Mouse (Mus musculus) ES-E14 (cell line): ENCODE measurements around the gene Arih2. TPM values are rescaled to one million over a fixed set of nuclear protein-coding genes. Genes with fewer than 3 reads are reported as not detected.

Experiments
- DNase-seq: peaks from one replicate; pipeline ENCODE4 v3.0.0-alpha.2; 2013; ENCODE audit warnings: low read depth, low spot score
- H3K27ac ChIP-seq: 2 replicates; pipeline ENCODE4 v1.5.1; 2012; ENCODE audit warnings: low read depth, mild to moderate bottlenecking, low read length, moderate library complexity, mixed read lengths; ENCODE audit not compliant: poor library complexity, insufficient read depth, severe bottlenecking
- H3K36me3 ChIP-seq: 2 replicates; pipeline ENCODE4 v1.6.1; 2012; ENCODE audit warnings: mild to moderate bottlenecking, low read length, moderate library complexity, mixed read lengths; ENCODE audit not compliant: control insufficient read depth, poor library complexity, insufficient read depth, severe bottlenecking
- H3K4me1 ChIP-seq, 2 experiments: fragments of 150-350 bp in 1 of 2; sonication (generic) in 1 of 2; 2 replicates each; pipeline ENCODE4 v1.6.1; 2012; ENCODE audit warnings: low read length in 2 of 2, mild to moderate bottlenecking in 1 of 2, mixed read lengths in 1 of 2; ENCODE audit not compliant: control insufficient read depth in 2 of 2, insufficient read depth in 2 of 2, poor library complexity in 1 of 2
- H3K4me3 ChIP-seq, 2 experiments: fragments of 150-350 bp in 1 of 2; sonication (generic) in 1 of 2; 2 replicates each; pipeline ENCODE4 v1.5.1; 2012; ENCODE audit warnings: low read length in 2 of 2, low read depth in 1 of 2, mild to moderate bottlenecking in 1 of 2, mixed read lengths in 1 of 2; ENCODE audit not compliant: insufficient read depth in 1 of 2, poor library complexity in 1 of 2, severe bottlenecking in 1 of 2
- H3K9ac ChIP-seq: 2 replicates; pipeline ENCODE4 v1.6.1; 2012; ENCODE audit warnings: low read depth, mild to moderate bottlenecking, low read length, mixed read lengths; ENCODE audit not compliant: poor library complexity, insufficient read depth, severe bottlenecking
- H3K9me3 ChIP-seq: fragments of 150-350 bp; sonication (generic); 2 replicates; pipeline ENCODE4 v1.6.1; 2012; ENCODE audit warnings: low read depth, mild to moderate bottlenecking, low read length; ENCODE audit not compliant: control insufficient read depth, insufficient read depth
- CHD2 ChIP-seq: IDR thresholded peaks from 2 replicates; pipeline ENCODE4 v1.6.1; 2014; ENCODE audit warnings: mild to moderate bottlenecking, low read depth, low read length, inconsistent platforms
- HCFC1 ChIP-seq: IDR thresholded peaks from 2 replicates; pipeline ENCODE4 v1.6.1; 2012; ENCODE audit warnings: low read length, inconsistent platforms, borderline replicate concordance; ENCODE audit not compliant: insufficient read depth
- MAFK ChIP-seq: IDR thresholded peaks from 2 replicates; pipeline ENCODE4 v1.6.1; 2014; ENCODE audit warnings: mild to moderate bottlenecking, low read depth, low read length, inconsistent platforms; ENCODE audit not compliant: insufficient read depth
- ZC3H11A ChIP-seq: IDR thresholded peaks from 2 replicates; pipeline ENCODE4 v1.6.1; 2012; ENCODE audit warnings: low read depth, mild to moderate bottlenecking, inconsistent platforms, low read length, borderline replicate concordance
- ZNF384 ChIP-seq: IDR thresholded peaks from 2 replicates; pipeline ENCODE4 v1.6.1; 2012; ENCODE audit warnings: low read depth, low read length, inconsistent platforms
- in situ Hi-C, 2 experiments: fragments of 600-800 bp; cut with MboI; formaldehyde crosslinking; loops; one replicate each; pipeline ENCODE4 v1.15.1; 2025; ENCODE audit warnings: low sequenced_read_pairs in 2 of 2, inconsistent platforms in 1 of 2; ENCODE audit not compliant: unreplicated experiment in 2 of 2
- total RNA-seq: library from RNA; depleted of rRNA; stranded (reverse); fragments of 300-350 nt; gene quantifications from 2 replicates; pipeline ENCODE4 v1.2.3, GENCODE M21; 2012

The Arih2 gene
- total RNA-seq, 1 experiment = 128 TPM

DNA sequence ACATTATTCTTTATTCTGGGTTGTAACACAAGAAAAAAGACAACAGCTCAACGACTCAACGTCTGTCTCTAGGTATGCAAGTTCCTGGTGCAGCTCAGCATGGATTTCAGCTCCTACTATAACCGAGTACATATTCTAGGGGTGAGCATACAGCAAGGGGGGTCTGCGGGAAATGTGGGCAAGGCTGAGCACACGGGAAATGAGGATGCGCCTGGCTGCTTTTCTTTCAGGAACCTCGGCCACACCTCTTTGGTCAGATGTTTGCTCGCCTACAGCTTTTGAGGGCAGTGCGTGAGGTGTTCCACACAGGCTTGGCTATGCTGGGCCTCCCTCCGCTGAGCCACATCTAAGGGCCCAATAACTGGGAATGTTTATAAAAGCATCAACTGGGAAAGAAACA, 76.9 kb downstream of the Arih2 start:
- Histone ChIP-seq H3K36me3 (peaks cover 35% of the 10 kb centered on the region), H3K4me3 (no peak overlapping the region), H3K27ac (no peak overlapping the region), H3K9me3 (no peaks in the 10 kb centered on the region), H3K9ac (no peak overlapping the region), H3K4me1 (peaks cover 6 to 39% of the 10 kb centered on the region in 2 experiments; a peak in 3 of 4 replicates)
- TF ChIP-seq CHD2 (no peak), HCFC1 (no peak), ZC3H11A (no peak)
- no peak for DNase-seq
- in situ Hi-C loops = no loop called here

DNA sequence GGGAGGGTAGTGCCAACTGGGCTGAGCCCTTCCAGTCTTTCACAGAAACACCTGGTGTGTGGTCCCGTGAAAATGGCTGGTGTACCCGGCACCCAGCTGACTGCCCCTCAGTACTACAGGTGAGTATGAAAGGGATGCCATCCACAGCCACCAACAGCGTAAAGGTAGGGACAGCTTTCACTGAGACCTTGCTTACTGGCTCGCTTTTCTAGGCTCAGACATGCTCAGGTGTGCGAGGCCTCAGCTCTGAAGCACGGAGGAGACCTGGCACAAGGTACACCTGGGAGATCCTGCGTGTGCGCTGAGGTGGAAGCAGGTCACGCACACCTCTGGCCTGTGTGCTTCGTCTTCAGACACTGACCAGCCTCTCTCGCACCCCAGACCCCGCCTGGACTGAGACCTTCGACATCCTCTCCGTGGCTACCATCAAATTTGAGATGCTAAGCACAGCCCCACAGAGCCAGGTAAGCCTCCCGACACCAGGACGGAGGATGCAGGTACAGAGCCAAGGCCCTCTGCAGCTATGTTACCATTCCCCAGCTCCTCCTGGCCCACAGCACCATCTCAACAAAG, 77.7 kb downstream of the Arih2 start:
- H3K4me3 ChIP-seq = no peak overlapping the region
- TF ChIP-seq HCFC1 (no peak), MAFK (no peak), CHD2 (no peak), ZC3H11A (no peak), ZNF384 (no peak)
- H3K4me1 ChIP-seq = peaks cover 6 to 32% of the 10 kb centered on the region in 2 experiments; a peak in 3 of 4 replicates
- no peaks in the 10 kb centered on the region for H3K9me3 ChIP-seq
- H3K9ac ChIP-seq = no peak overlapping the region
- in situ Hi-C loops = no loop called here
- no peak for DNase-seq
- peaks cover 35% of the 10 kb centered on the region for H3K36me3 ChIP-seq
- H3K27ac ChIP-seq = no peak overlapping the region

DNA sequence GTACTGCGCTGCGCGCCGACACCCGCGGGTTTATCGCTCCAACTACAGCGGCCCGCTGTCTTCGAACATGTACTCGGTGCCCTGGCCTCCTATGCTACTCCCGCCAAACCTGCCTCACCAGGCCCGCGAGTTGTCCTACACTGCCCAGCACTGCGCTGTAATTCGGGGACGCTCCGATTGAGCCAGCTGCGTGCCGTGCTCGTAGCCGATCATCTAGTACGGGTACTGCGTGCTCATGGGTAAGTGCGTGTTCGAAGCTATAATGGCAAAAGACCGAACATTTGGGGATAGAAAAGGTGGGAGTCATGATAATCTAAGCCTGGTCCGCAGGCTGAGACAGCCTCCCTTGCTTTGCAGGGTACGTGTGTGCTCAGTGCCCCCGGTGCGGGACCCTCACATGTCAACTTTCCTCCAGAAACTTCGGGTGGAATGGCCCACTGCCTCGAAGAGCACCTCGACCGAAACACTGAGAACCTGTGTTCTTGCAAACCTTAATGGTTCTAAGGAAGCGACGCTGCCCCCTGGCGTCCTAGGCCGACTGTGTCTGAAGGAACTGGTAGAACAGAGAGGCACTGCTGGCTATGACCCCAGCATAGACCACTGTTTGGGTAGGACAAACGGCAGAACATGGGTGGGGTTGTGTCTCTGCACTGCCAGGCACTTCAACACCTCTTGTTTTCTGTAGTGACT, 78.8 kb downstream of the Arih2 start:
- H3K27ac ChIP-seq = peak overlapping the region; percentile 14; the same call in 1 of the 2 replicates
- DNase-seq = peak; percentile 81
- peaks cover 34% of the 10 kb centered on the region for H3K36me3 ChIP-seq
- H3K9me3 ChIP-seq = no peaks in the 10 kb centered on the region
- in situ Hi-C loops = no loop called here
- TF ChIP-seq CHD2 (no peak), MAFK (no peak), ZC3H11A (no peak), ZNF384 (no peak), HCFC1 (no peak)
- peak overlapping the region; percentile 76 for H3K9ac ChIP-seq
- peak overlapping the region; percentile 76 to 81 for H3K4me3 ChIP-seq
- H3K4me1 ChIP-seq = peaks cover 6 to 32% of the 10 kb centered on the region in 2 experiments; a peak in 3 of 4 replicates

DNA sequence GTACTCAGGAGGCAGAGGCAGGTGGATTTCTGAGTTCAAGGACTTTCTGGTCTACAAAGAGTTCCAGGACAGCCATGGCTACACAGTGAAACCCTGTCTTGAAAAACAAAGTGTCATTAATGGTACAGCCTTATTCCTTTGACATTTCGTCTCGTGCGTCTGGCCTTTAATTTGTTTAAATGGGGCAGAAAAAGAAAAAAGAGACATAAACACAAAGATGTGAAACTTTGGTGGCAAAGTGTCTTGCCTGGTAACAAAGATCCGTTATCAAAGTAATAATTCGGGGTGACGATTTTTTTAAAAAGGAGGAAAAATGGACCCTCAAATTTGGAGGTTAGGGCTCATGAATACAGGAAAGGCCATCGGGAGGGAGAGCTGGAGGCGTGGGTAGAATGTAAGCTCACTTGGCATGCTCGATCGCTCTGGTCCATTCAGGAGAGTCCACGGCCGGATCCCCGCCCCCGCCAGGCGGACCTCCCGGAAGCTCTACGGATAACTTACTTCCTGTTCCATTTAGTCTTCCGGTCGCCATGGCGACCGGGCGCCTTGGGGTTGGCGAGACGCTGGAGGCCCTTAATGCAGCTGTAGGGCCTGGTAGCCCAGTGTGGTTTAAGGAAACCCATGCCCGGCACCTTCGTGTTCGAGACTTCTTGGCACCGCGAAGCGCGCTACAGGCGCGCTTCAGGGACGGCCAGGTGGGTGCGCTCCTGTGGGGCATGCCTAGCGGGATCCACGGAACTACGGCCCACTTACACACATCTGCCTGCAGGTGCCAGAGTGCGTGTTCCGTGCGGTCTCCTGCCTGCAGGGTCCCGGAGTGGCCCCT, 79.6 kb downstream of the Arih2 start, which contains the start of gene Dalrd3:
Gene Dalrd3 (plus strand): TSS at position 506 of the 826 bp plus-strand sequence.
- H3K4me1 ChIP-seq = peaks cover 6 to 25% of the 10 kb centered on the region in 2 experiments; a peak in 3 of 4 replicates
- TF ChIP-seq CHD2 (no peak), MAFK (no peak), ZNF384 (no peak), ZC3H11A (no peak), HCFC1 (no peak)
- H3K36me3 ChIP-seq = peaks cover 40% of the 10 kb centered on the region
- peak within 1 kb of the TSS; percentile 81 to 82 for H3K4me3 ChIP-seq
- peak within 1 kb of the TSS; percentile 78 for H3K9ac ChIP-seq
- peak; percentile 83 for DNase-seq
- in situ Hi-C loops = no loop called here
- H3K9me3 ChIP-seq = no peaks in the 10 kb centered on the region
- peak within 1 kb of the TSS; percentile 14; the same call in 1 of the 2 replicates for H3K27ac ChIP-seq
